ENCODE assay signal across 8 mouse cellular contexts in the genomic region with DNA sequence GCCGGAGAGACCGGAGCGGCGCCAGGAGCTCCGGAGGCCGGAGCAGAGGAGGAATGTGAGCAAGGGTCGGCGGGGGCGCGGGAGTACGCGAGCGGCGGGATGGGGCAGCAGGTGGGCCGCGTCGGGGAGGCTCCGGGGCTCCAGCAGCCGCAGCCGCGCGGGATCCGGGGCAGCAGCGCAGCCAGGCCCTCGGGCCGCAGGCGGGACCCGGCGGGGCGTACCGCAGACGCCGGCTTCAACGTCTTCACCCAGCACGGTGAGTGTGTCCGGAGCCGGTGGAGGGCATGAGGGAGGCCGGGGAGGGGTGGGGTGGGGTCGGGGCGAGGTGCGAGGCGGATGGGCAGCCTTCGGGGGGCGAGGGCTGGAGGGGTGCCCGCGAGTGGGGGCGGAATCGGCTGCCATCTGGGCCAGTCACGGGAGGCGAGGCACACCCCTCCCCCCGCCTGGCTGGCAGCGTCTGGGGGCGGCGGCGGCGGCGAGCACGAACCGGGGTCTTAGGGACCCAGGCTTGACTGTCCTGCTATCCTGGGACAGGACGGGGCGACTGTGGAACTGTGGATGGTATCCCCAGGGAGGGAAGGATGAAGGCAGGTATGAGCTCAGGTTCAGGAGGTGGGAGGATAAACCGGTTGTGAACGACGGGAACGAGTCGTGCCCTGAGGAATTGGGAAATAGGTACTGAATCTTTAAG. TPM values are rescaled to one million over a fixed set of nuclear protein-coding genes. Genes with fewer than 3 reads are reported as not detected.
DNase-seq lines count a peak whose midpoint lies in the region; ATAC-seq and TF ChIP-seq lines count a peak whose summit lies in the region.

No protein-coding gene starts in this region.

- peaks cover 4% of the 10 kb centered on the region for H3K36me3 ChIP-seq in C2C12 (ENCODE audit: control insufficient read depth, insufficient read depth)
- H3K36me3 ChIP-seq in embryonic facial prominence, embryonic 15.5 days, result no peaks in the 10 kb centered on the region
- H3K36me3 ChIP-seq in heart, embryonic 12.5 days, result no peaks in the 10 kb centered on the region
- no peaks in the 10 kb centered on the region for H3K36me3 ChIP-seq in kidney, postnatal 0 days (ENCODE audit: insufficient read depth, low read length)
- H3K36me3 ChIP-seq in liver, embryonic 13.5 days, result no peaks in the 10 kb centered on the region
- H3K36me3 ChIP-seq in testis, adult 2 months (ENCODE audit: control insufficient read depth, insufficient read depth, low read length), result no peaks in the 10 kb centered on the region

- H3K4me2 ChIP-seq in embryonic facial prominence, embryonic 15.5 days (replicated peaks), result peak overlapping the region; percentile 80
- peak overlapping the region; percentile 73 for H3K4me2 ChIP-seq in heart, embryonic 12.5 days
- H3K4me2 ChIP-seq in kidney, postnatal 0 days (ENCODE audit: low read length), result peak overlapping the region; percentile 77
- peak overlapping the region; percentile 80 for H3K4me2 ChIP-seq in liver, embryonic 13.5 days

- H3K79me2 ChIP-seq in C2C12 (ENCODE audit: control insufficient read depth, insufficient read depth), result peaks cover 54% of the 10 kb centered on the region

- peak overlapping the region; percentile 90 for H3K4me3 ChIP-seq in C2C12 (ENCODE audit: insufficient read depth, poor library complexity, severe bottlenecking)
- peak overlapping the region; percentile 99 for H3K4me3 ChIP-seq in embryonic facial prominence, embryonic 15.5 days (replicated peaks)
- H3K4me3 ChIP-seq in heart, embryonic 12.5 days, result peak overlapping the region; percentile 89
- H3K4me3 ChIP-seq in kidney, postnatal 0 days (replicated peaks; ENCODE audit: low read depth, low read length), result peak overlapping the region; percentile 100
- H3K4me3 ChIP-seq in liver, embryonic 13.5 days (replicated peaks), result peak overlapping the region; percentile 99
- peak overlapping the region; percentile 95 for H3K4me3 ChIP-seq in testis, adult 2 months (ENCODE audit: control insufficient read depth, low read depth, low read length)

- peak; percentile 56 for ATAC-seq in embryonic facial prominence, embryonic 15.5 days (ENCODE audit: insufficient number of reproducible peaks, low FRiP score, low TSS enrichment, low read depth)
- ATAC-seq in heart, embryonic 12.5 days (ENCODE audit: insufficient number of reproducible peaks, low FRiP score), result peak; percentile 58
- ATAC-seq in kidney, postnatal 0 days (replicated peaks; ENCODE audit: low FRiP score, low read depth), result peak; percentile 45; the same call in 1 of the 2 replicates
- ATAC-seq in liver, embryonic 13.5 days (ENCODE audit: low read depth), result peak; percentile 63

- WGBS in embryonic facial prominence, embryonic 15.5 days, result under 1% methylated on average over 63 of the region's 66 CpGs
- WGBS in heart, embryonic 12.5 days, result under 1% methylated on average over 58 of the region's 66 CpGs
- WGBS in kidney, postnatal 0 days, result under 1% methylated on average over 55 of the region's 66 CpGs
- under 1% methylated on average over 53 of the region's 66 CpGs for WGBS in liver, embryonic 13.5 days (ENCODE audit: insufficient replicate concordance)

- no peak for TF ChIP-seq POLR2A in testis, adult 2 months (IDR thresholded peaks at IDR 0.05; ENCODE audit: control insufficient read depth, low read depth, low read length)

- H3K27me3 ChIP-seq in C2C12 (ENCODE audit: control insufficient read depth, insufficient read depth, insufficient read length), result no peaks in the 10 kb centered on the region
- H3K27me3 ChIP-seq in embryonic facial prominence, embryonic 15.5 days, result no peaks in the 10 kb centered on the region
- no peaks in the 10 kb centered on the region for H3K27me3 ChIP-seq in heart, embryonic 12.5 days (replicated peaks)
- H3K27me3 ChIP-seq in kidney, postnatal 0 days (ENCODE audit: insufficient read depth, low read length), result no peaks in the 10 kb centered on the region
- no peaks in the 10 kb centered on the region for H3K27me3 ChIP-seq in liver, embryonic 13.5 days
- no peaks in the 10 kb centered on the region for H3K27me3 ChIP-seq in testis, adult 2 months (ENCODE audit: control insufficient read depth, insufficient read depth, low read length)

- DNase-seq in adrenal gland, postnatal 4 days (ENCODE audit: low spot score in 2 of 2), result peak; percentile 9 to 29
- peak; percentile 36 for DNase-seq in kidney, postnatal 0 days (ENCODE audit: low spot score)
- peak; percentile 49 for DNase-seq in liver, embryonic 13.5 days
- peak; percentile 7 to 29 for DNase-seq in natural killer cell, adult 2 months (ENCODE audit: low spot score in 2 of 2)

- peak overlapping the region; percentile 97 for H3K9ac ChIP-seq in embryonic facial prominence, embryonic 15.5 days
- H3K9ac ChIP-seq in heart, embryonic 12.5 days, result peak overlapping the region; percentile 96
- H3K9ac ChIP-seq in kidney, postnatal 0 days (ENCODE audit: low read depth, low read length), result peak overlapping the region; percentile 99
- peak overlapping the region; percentile 98 for H3K9ac ChIP-seq in liver, embryonic 13.5 days

- peak overlapping the region; percentile 95 for H3K27ac ChIP-seq in embryonic facial prominence, embryonic 15.5 days (replicated peaks)
- H3K27ac ChIP-seq in heart, embryonic 12.5 days (ENCODE audit: poor library complexity, severe bottlenecking), result peak overlapping the region; percentile 95
- peak overlapping the region; percentile 94 for H3K27ac ChIP-seq in kidney, postnatal 0 days
- peak overlapping the region; percentile 76 for H3K27ac ChIP-seq in liver, embryonic 13.5 days
- peak overlapping the region; percentile 92 for H3K27ac ChIP-seq in testis, adult 2 months (ENCODE audit: control insufficient read depth, insufficient read depth, low read depth, low read length)

- peaks cover 7% of the 10 kb centered on the region; the same call in 1 of the 2 replicates for H3K4me1 ChIP-seq in embryonic facial prominence, embryonic 15.5 days
- peaks cover 10% of the 10 kb centered on the region for H3K4me1 ChIP-seq in heart, embryonic 12.5 days (replicated peaks)
- no peaks in the 10 kb centered on the region for H3K4me1 ChIP-seq in kidney, postnatal 0 days (replicated peaks; ENCODE audit: insufficient read depth, low read length)
- H3K4me1 ChIP-seq in liver, embryonic 13.5 days (replicated peaks), result peaks cover 28% of the 10 kb centered on the region
- H3K4me1 ChIP-seq in testis, adult 2 months (ENCODE audit: control insufficient read depth, insufficient read depth, low read length), result peaks cover 2% of the 10 kb centered on the region

- H3K79me3 ChIP-seq in C2C12 (ENCODE audit: low read depth), result peaks cover 40% of the 10 kb centered on the region

- no peak for TF ChIP-seq CTCF in C2C12 (IDR thresholded peaks at IDR 0.05; ENCODE audit: control insufficient read depth, insufficient read depth, insufficient read length)
- TF ChIP-seq CTCF in kidney, postnatal 0 days (IDR thresholded peaks at IDR 0.05; ENCODE audit: low read depth), result no peak
- 0 out of 2 replicates have a peak, but pooled peaks have one; percentile 15 for TF ChIP-seq CTCF in testis, adult 2 months (IDR thresholded peaks at IDR 0.05; ENCODE audit: control insufficient read depth, insufficient read depth, insufficient replicate concordance, low read depth, low read length)

- H3ac ChIP-seq in C2C12 (ENCODE audit: control insufficient read depth, insufficient read length, low read depth), result peak overlapping the region; percentile 93

- no peaks in the 10 kb centered on the region for H3K9me3 ChIP-seq in embryonic facial prominence, embryonic 15.5 days (replicated peaks)
- H3K9me3 ChIP-seq in heart, embryonic 12.5 days (replicated peaks), result no peaks in the 10 kb centered on the region
- H3K9me3 ChIP-seq in kidney, postnatal 0 days (replicated peaks; ENCODE audit: low read length), result no peaks in the 10 kb centered on the region
- H3K9me3 ChIP-seq in liver, embryonic 13.5 days (replicated peaks), result no peaks in the 10 kb centered on the region

TF ChIP-seq in C2C12, 6 proteins besides CTCF, POLR2A, EP300 and RAD21:
- TF ChIP-seq CEBPB (IDR thresholded peaks at IDR 0.05; ENCODE audit: low read depth) (no peak), USF1 (IDR thresholded peaks at IDR 0.05; ENCODE audit: low read depth) (no peak), FOSL1 (IDR thresholded peaks at IDR 0.05; ENCODE audit: insufficient read depth, low read length, poor library complexity, severe bottlenecking) (no peak), MYOD1 (IDR thresholded peaks at IDR 0.05; ENCODE audit: control insufficient read depth, insufficient read length, low read depth) (no peak), MYOG (IDR thresholded peaks at IDR 0.05; ENCODE audit: control insufficient read depth, extremely low read depth, insufficient read length) (no peak)

RNA-seq across cellular contexts. Expression of a gene that starts 0.5 kb away (rescaled TPM):
- polyA plus RNA-seq in C2C12 (2012; fragmentation: generic; extraction: Trizol), result 17.1 TPM
- 10 to 100 TPM; 24.5 to 28.7 TPM for total RNA-seq in adrenal gland, postnatal 4 days (2021)
- 4.0 and 4.5 TPM in 2 replicates for polyA plus RNA-seq in embryonic facial prominence, embryonic 15.5 days (2015; fragmentation: Nextera tagmentation; extraction: Ambion mirVana)
- 4.1 and 5.0 TPM in 2 replicates for polyA plus RNA-seq in heart, embryonic 12.5 days (2016; fragmentation: Nextera tagmentation; extraction: Ambion mirVana)
- 2.4 and 3.0 TPM in 2 replicates for polyA plus RNA-seq in kidney, postnatal 0 days (2015; fragmentation: Nextera tagmentation; extraction: Ambion mirVana)
- 1.3 and 1.5 TPM in 2 replicates for polyA plus RNA-seq in liver, embryonic 13.5 days (2015; fragmentation: Nextera tagmentation; extraction: Ambion mirVana)
- 5.1 and 5.9 TPM in 2 replicates for polyA plus RNA-seq in testis, adult 2 months (2012; rRNA removed)

RNA-seq across cellular contexts. Expression of a gene that starts 35.3 kb away (rescaled TPM):
- polyA plus RNA-seq in C2C12 (2012; fragmentation: generic; extraction: Trizol), result 1.5 TPM
- total RNA-seq in adrenal gland, postnatal 4 days (2021), result 10 to 100 TPM; 29.6 to 34.1 TPM
- 0.53 and 0.93 TPM in 2 replicates for polyA plus RNA-seq in embryonic facial prominence, embryonic 15.5 days (2015; fragmentation: Nextera tagmentation; extraction: Ambion mirVana)
- 0.06 and 0.40 TPM in 2 replicates for polyA plus RNA-seq in heart, embryonic 12.5 days (2016; fragmentation: Nextera tagmentation; extraction: Ambion mirVana)
- polyA plus RNA-seq in kidney, postnatal 0 days (2015; fragmentation: Nextera tagmentation; extraction: Ambion mirVana), result 0.45 and 0.54 TPM in 2 replicates
- 0.30 and 0.51 TPM in 2 replicates for polyA plus RNA-seq in liver, embryonic 13.5 days (2015; fragmentation: Nextera tagmentation; extraction: Ambion mirVana)
- 4.0 and 4.3 TPM in 2 replicates for polyA plus RNA-seq in testis, adult 2 months (2012; rRNA removed)

Comparison
In these comparisons a context has a peak if more than half of its experiments do, and no peak if none do; other contexts are left out.
1. Peak in every context shown above with its lines: DNase-seq, ATAC-seq, H3K4me3 ChIP-seq and H3K27ac ChIP-seq.